Mouse (Mus musculus): ENCODE measurements around the gene Crct1. TPM values are rescaled to one million over a fixed set of nuclear protein-coding genes. Genes with fewer than 3 reads are reported as not detected.

Gene Crct1
- polyA plus RNA-seq, 1 experiment from 2014 or later, result 0.34 TPM

- H3K36me3 ChIP-seq, result no peaks in the 10 kb centered on the region
- no peak overlapping the region for H3K4me3 ChIP-seq
- ATAC-seq (ENCODE audit: low FRiP score, low read depth), result peak; percentile 93
- no peaks in the 10 kb centered on the region for H3K9me3 ChIP-seq
- H3K27me3 ChIP-seq, result no peaks in the 10 kb centered on the region
- H3K9ac ChIP-seq (replicated peaks), result no peak overlapping the region
- no peaks in the 10 kb centered on the region for H3K4me1 ChIP-seq
- no peak overlapping the region for H3K27ac ChIP-seq (replicated peaks)
- 5% methylated on average over 7 of the region's 7 CpGs for WGBS
- H3K4me2 ChIP-seq (replicated peaks), result no peak overlapping the region
Observed at GRCm38 (mm10) chr3:92998691-92999090, 16.8 kb downstream of the Crct1 start.

GRCm38 (mm10) chr3:92991926-92992325 lies 23.6 kb downstream of the Crct1 start, which contains the start of gene Lce3f:
TSS of gene Lce3f (plus strand) at chr3:92992226.
- Histone ChIP-seq H3K36me3 (no peaks in the 10 kb centered on the region), H3K4me2 (replicated peaks) (no peak within 1 kb of the TSS)
- ATAC-seq (ENCODE audit: low FRiP score, low read depth), result no peak

GRCm38 (mm10) chr3:92978484-92978883 lies 37.0 kb downstream of the Crct1 start:
- H3K9ac ChIP-seq (replicated peaks), result no peak overlapping the region
- H3K4me3 ChIP-seq, result no peak overlapping the region
- no peak overlapping the region for H3K27ac ChIP-seq (replicated peaks)
- ATAC-seq (ENCODE audit: low FRiP score, low read depth), result no peak
- no peak overlapping the region for H3K4me2 ChIP-seq (replicated peaks)
- H3K9me3 ChIP-seq, result no peaks in the 10 kb centered on the region
- no peaks in the 10 kb centered on the region for H3K4me1 ChIP-seq
- H3K36me3 ChIP-seq, result no peaks in the 10 kb centered on the region
- 71% methylated on average over 2 of the region's 2 CpGs for WGBS
- no peaks in the 10 kb centered on the region for H3K27me3 ChIP-seq

More at GRCm38 (mm10) chr3:92991926-92992325, 23.6 kb downstream of the Crct1 start, which contains the start of gene Lce3f:
- Histone ChIP-seq H3K9ac (replicated peaks) (no peak within 1 kb of the TSS), H3K4me1 (no peaks in the 10 kb centered on the region), H3K4me3 (no peak within 1 kb of the TSS), H3K27ac (replicated peaks) (no peak within 1 kb of the TSS), H3K27me3 (no peaks in the 10 kb centered on the region), H3K9me3 (no peaks in the 10 kb centered on the region)

- Histone ChIP-seq H3K27ac (replicated peaks) (no peak within 1 kb of the TSS), H3K36me3 (no peaks in the 10 kb centered on the region), H3K27me3 (no peaks in the 10 kb centered on the region), H3K4me2 (replicated peaks) (no peak within 1 kb of the TSS), H3K9me3 (no peaks in the 10 kb centered on the region), H3K4me3 (no peak within 1 kb of the TSS), H3K4me1 (no peaks in the 10 kb centered on the region), H3K9ac (replicated peaks) (no peak within 1 kb of the TSS)
- WGBS, result 86% methylated on average over 2 of the region's 2 CpGs
- no peak for ATAC-seq (ENCODE audit: low FRiP score, low read depth)
Observed at GRCm38 (mm10) chr3:92966761-92967160, 48.7 kb downstream of the Crct1 start, which contains the start of gene Lce3e. TSS of gene Lce3e (plus strand) at chr3:92967061.

Other genes with a start within 250 kb of the Crct1 start
- gene Lce1i, start 236.8 kb downstream of the Crct1 start, polyA plus RNA-seq (2016; fragmentation: Nextera tagmentation; extraction: Ambion mirVana), result not detected in 2 replicates
- not detected in 2 replicates for gene Lce1j, start 225.2 kb downstream of the Crct1 start, polyA plus RNA-seq (2016; fragmentation: Nextera tagmentation; extraction: Ambion mirVana)
- not detected in 2 replicates for gene Lce1k, start 207.8 kb downstream of the Crct1 start, polyA plus RNA-seq (2016; fragmentation: Nextera tagmentation; extraction: Ambion mirVana)
- gene Kprp, start 188.4 kb downstream of the Crct1 start, polyA plus RNA-seq (2016; fragmentation: Nextera tagmentation; extraction: Ambion mirVana), result not detected in 2 replicates
- gene Lce1l, start 164.4 kb downstream of the Crct1 start, polyA plus RNA-seq (2016; fragmentation: Nextera tagmentation; extraction: Ambion mirVana), result not detected in 2 replicates
- not detected in 2 replicates for gene 2310050C09Rik, start 145.5 kb downstream of the Crct1 start, polyA plus RNA-seq (2016; fragmentation: Nextera tagmentation; extraction: Ambion mirVana)
- gene Lce3a, start 89.5 kb downstream of the Crct1 start, polyA plus RNA-seq (2016; fragmentation: Nextera tagmentation; extraction: Ambion mirVana), result not detected in 2 replicates
- not detected in 2 replicates for gene Lce3b, start 82.7 kb downstream of the Crct1 start, polyA plus RNA-seq (2016; fragmentation: Nextera tagmentation; extraction: Ambion mirVana)
- not detected in 2 replicates for gene Lce3c, start 71.2 kb downstream of the Crct1 start, polyA plus RNA-seq (2016; fragmentation: Nextera tagmentation; extraction: Ambion mirVana)
- gene Lce3d, start 58.3 kb downstream of the Crct1 start, polyA plus RNA-seq (2016; fragmentation: Nextera tagmentation; extraction: Ambion mirVana), result not detected in 2 replicates
- not detected in 2 replicates for gene Lce3e, start 48.6 kb downstream of the Crct1 start, polyA plus RNA-seq (2016; fragmentation: Nextera tagmentation; extraction: Ambion mirVana)
- not detected in 2 replicates for gene Lce3f, start 23.5 kb downstream of the Crct1 start, polyA plus RNA-seq (2016; fragmentation: Nextera tagmentation; extraction: Ambion mirVana)
- gene Lce1m, start 3.4 kb upstream of the Crct1 start, polyA plus RNA-seq (2016; fragmentation: Nextera tagmentation; extraction: Ambion mirVana), result not detected in 2 replicates
- gene Gm4858, start 53.1 kb upstream of the Crct1 start, polyA plus RNA-seq (2016; fragmentation: Nextera tagmentation; extraction: Ambion mirVana), result not detected in 2 replicates
- not detected in 2 replicates for gene Crnn, start 129.1 kb upstream of the Crct1 start, polyA plus RNA-seq (2016; fragmentation: Nextera tagmentation; extraction: Ambion mirVana)
- not detected in 2 replicates for gene Flg2, start 181.6 kb upstream of the Crct1 start, polyA plus RNA-seq (2016; fragmentation: Nextera tagmentation; extraction: Ambion mirVana)